Comparison of ENCODE assay signal across 21 mouse cellular contexts in genomic region chr9:118815543-118815942, GRCm38 (mm10).
DNase-seq lines count a peak whose midpoint lies in the region; ATAC-seq and TF ChIP-seq lines count a peak whose summit lies in the region.
"Had no signal": no experiment of that assay in that cellular context is flagged by ENCODE, and none has a peak within 500 bp of the region (broad histone marks: within the 10 kb centered on the region; RNA-seq: fewer than 3 reads in every experiment).

No protein-coding gene starts in this region.

- H3K36me3 ChIP-seq in forebrain, postnatal 0 days (ENCODE audit: insufficient read depth): no peaks in the 10 kb centered on the region
- no peaks in the 10 kb centered on the region for H3K36me3 ChIP-seq in forebrain, embryonic 16.5 days (ENCODE audit: control insufficient read depth, insufficient read depth)
- no peaks in the 10 kb centered on the region for H3K36me3 ChIP-seq in liver, embryonic 14.5 days (replicated peaks; ENCODE audit: control insufficient read depth, insufficient read depth, low read depth)
- H3K36me3 ChIP-seq: forebrain, embryonic 12.5 days; G1E; lung, embryonic 15.5 days; neural tube, embryonic 15.5 days had no signal

- TF ChIP-seq CTCF in forebrain, postnatal 0 days (IDR thresholded peaks at IDR 0.05; ENCODE audit: low read depth): peak; percentile 34; the same call in 1 of the 2 replicates
- TF ChIP-seq CTCF in liver, embryonic 14.5 days (IDR thresholded peaks at IDR 0.05; ENCODE audit: low read depth): peak; percentile 51

- no peak for DNase-seq in forebrain, postnatal 0 days
- no peak for DNase-seq in liver, embryonic 14.5 days (ENCODE audit: low read depth in 3 of 3, low spot score in 3 of 3)
- DNase-seq in liver: no peak
- DNase-seq in thymus, postnatal 4 days: peak; percentile 24
- no peak for DNase-seq in thymus, postnatal 10 days (ENCODE audit: low spot score in 2 of 2)
- no peak for DNase-seq in spleen, postnatal 14 days (ENCODE audit: low spot score in 2 of 2)
- DNase-seq: adrenal gland, postnatal 36 days; cerebellum, postnatal 36 days; heart, postnatal 14 days; kidney, adult 8-10 months; kidney, postnatal 4 days; layer of hippocampus, postnatal 36 days had no signal

- H3K27ac ChIP-seq in forebrain, postnatal 0 days (ENCODE audit: low read depth, low read length): no peak overlapping the region
- no peak overlapping the region for H3K27ac ChIP-seq in forebrain, embryonic 16.5 days (ENCODE audit: low read length)
- H3K27ac ChIP-seq in liver, embryonic 14.5 days: no peak overlapping the region
- H3K27ac ChIP-seq: forebrain, embryonic 12.5 days; hindbrain, embryonic 14.5 days; limb, embryonic 10.5 days; lung, embryonic 15.5 days; neural tube, embryonic 15.5 days had no signal

- ATAC-seq in forebrain, postnatal 0 days: no peak
- ATAC-seq in forebrain, embryonic 16.5 days: no peak
- ATAC-seq in liver, embryonic 14.5 days (ENCODE audit: insufficient read depth): no peak
- no peak for ATAC-seq in monocyte, adult 5-6 weeks (replicated peaks; ENCODE audit: insufficient number of reproducible peaks, low FRiP score, low TSS enrichment, poor library complexity, severe bottlenecking)

- 99% methylated on average over 8 of the region's 8 CpGs for WGBS in forebrain, postnatal 0 days
- 98% methylated on average over 8 of the region's 8 CpGs for whole genome bisulfite sequencing in forebrain, embryonic 16.5 days
- WGBS in liver, embryonic 14.5 days (ENCODE audit: insufficient replicate concordance): 88% methylated on average over 8 of the region's 8 CpGs

- no peaks in the 10 kb centered on the region for H3K27me3 ChIP-seq in forebrain, postnatal 0 days (ENCODE audit: insufficient read depth, low read length)
- H3K27me3 ChIP-seq in forebrain, embryonic 16.5 days (replicated peaks; ENCODE audit: control insufficient read depth, insufficient read depth, low read length): no peaks in the 10 kb centered on the region
- no peaks in the 10 kb centered on the region for H3K27me3 ChIP-seq in liver, embryonic 14.5 days (ENCODE audit: control insufficient read depth, insufficient read depth, low read length)
- H3K27me3 ChIP-seq: forebrain, embryonic 12.5 days; lung, embryonic 15.5 days; neural tube, embryonic 15.5 days had no signal

- H3K9me3 ChIP-seq in forebrain, postnatal 0 days (ENCODE audit: low read length): no peaks in the 10 kb centered on the region
- H3K9me3 ChIP-seq in forebrain, embryonic 16.5 days (ENCODE audit: control insufficient read depth, low read length): no peaks in the 10 kb centered on the region
- H3K9me3 ChIP-seq in liver, embryonic 14.5 days (ENCODE audit: control insufficient read depth, low read length): no peaks in the 10 kb centered on the region
- H3K9me3 ChIP-seq: forebrain, embryonic 12.5 days; limb, embryonic 10.5 days; lung, embryonic 15.5 days; neural tube, embryonic 15.5 days had no signal

- no peak overlapping the region for H3K4me2 ChIP-seq in forebrain, postnatal 0 days (ENCODE audit: low read depth)
- H3K4me2 ChIP-seq in forebrain, embryonic 16.5 days (ENCODE audit: low read length): no peak overlapping the region
- H3K4me2 ChIP-seq in liver, embryonic 14.5 days (ENCODE audit: low read depth): no peak overlapping the region
- H3K4me2 ChIP-seq: forebrain, embryonic 12.5 days; hindbrain, embryonic 14.5 days; lung, embryonic 15.5 days; neural tube, embryonic 15.5 days had no signal

- no peak overlapping the region for H3K4me3 ChIP-seq in forebrain, postnatal 0 days (ENCODE audit: low read depth, low read length)
- no peak overlapping the region for H3K4me3 ChIP-seq in forebrain, embryonic 16.5 days (replicated peaks; ENCODE audit: low read length)
- no peak overlapping the region for H3K4me3 ChIP-seq in liver, embryonic 14.5 days (ENCODE audit: insufficient read depth in 1 of 2, low read depth in 2 of 2, low read length in 2 of 2)
- H3K4me3 ChIP-seq: forebrain, embryonic 12.5 days; limb, embryonic 10.5 days; lung, embryonic 15.5 days; megakaryocyte, embryonic 14.5 days; neural tube, embryonic 15.5 days had no signal

- H3K9ac ChIP-seq in forebrain, postnatal 0 days: no peak overlapping the region
- no peak overlapping the region for H3K9ac ChIP-seq in forebrain, embryonic 16.5 days (replicated peaks; ENCODE audit: low read depth, low read length)
- no peak overlapping the region for H3K9ac ChIP-seq in liver, embryonic 14.5 days (replicated peaks)
- H3K9ac ChIP-seq: forebrain, embryonic 12.5 days; hindbrain, embryonic 14.5 days; lung, embryonic 15.5 days; neural tube, embryonic 15.5 days had no signal

- no peak for TF ChIP-seq EP300 in liver, embryonic 14.5 days (IDR thresholded peaks at IDR 0.05; ENCODE audit: low read depth)

- H3K4me1 ChIP-seq in forebrain, postnatal 0 days (ENCODE audit: insufficient read depth): no peaks in the 10 kb centered on the region
- peaks cover 4% of the 10 kb centered on the region; the same call in 1 of the 2 replicates for H3K4me1 ChIP-seq in forebrain, embryonic 16.5 days (replicated peaks; ENCODE audit: control insufficient read depth, insufficient read depth, low read length)
- H3K4me1 ChIP-seq in liver, embryonic 14.5 days (replicated peaks; ENCODE audit: control insufficient read depth in 2 of 2, insufficient read depth in 2 of 2, low read length in 1 of 2): no peaks in the 10 kb centered on the region
- H3K4me1 ChIP-seq: megakaryocyte, embryonic 14.5 days had no signal
